Mouse (Mus musculus) gastrocnemius, postnatal 10 days (tissue): Measurements from ENCODE around the gene Phldb1. TPM values are rescaled to one million over a fixed set of nuclear protein-coding genes. Genes with fewer than 3 reads are reported as not detected.
"Not testable (repeated sequence)": the region's sequence is repeated elsewhere in the genome, so short reads cannot be mapped to it uniquely, and the experiment has no call there.

Experiments used
- DNase-seq: peaks from one replicate; pipeline ENCODE4 v3.0.0; 2021; ENCODE audit warnings: mixed read lengths
- long read RNA-seq, 2 experiments: library from polyadenylated mRNA; stranded (forward); transcript quantifications; one replicate each; pipeline ENCODE4 v2.0.0; 2021
- total RNA-seq, 2 experiments: library from RNA; stranded (reverse); gene quantifications; 2 replicates each; pipeline ENCODE4 v1.2.3; 2021

Phldb1 gene
- total RNA-seq, result 10 to 100 TPM; 49.8 to 82.4 TPM
- long read RNA-seq, experiment 1, partial matches to known transcripts, result 22 of 65 reads
- long read RNA-seq, experiment 1, other reads (novel, unspliced or antisense), result 42 of 65 reads
- long read RNA-seq, experiment 2, partial matches to known transcripts, result 16 of 46 reads
- long read RNA-seq, experiment 2, other reads (novel, unspliced or antisense), result 28 of 46 reads

GRCm38 (mm10) chr9:44734524-44735494 is at the start of gene Phldb1:
Gene Phldb1 (minus strand): TSS chr9:44735198.
- DNase-seq, result peak; percentile 76

GRCm38 (mm10) chr9:44772750-44773651 is 38.0 kb upstream of the Phldb1 start:
- DNase-seq, result peak; percentile 90

GRCm38 (mm10) chr9:44772392-44772749 is 37.4 kb upstream of the Phldb1 start:
- DNase-seq, result no peak

- DNase-seq, result no peak
These were observed 36.4 kb upstream of the Phldb1 start for GRCm38 (mm10) chr9:44771376-44771775.

GRCm38 (mm10) chr9:44768029-44768394 is 33.0 kb upstream of the Phldb1 start:
- not testable (repeated sequence) for DNase-seq

- peak; percentile 83 for DNase-seq
These were observed 32.4 kb upstream of the Phldb1 start, which contains the start of the genes Arcn1 and Ift46 for GRCm38 (mm10) chr9:44767101-44768028. Gene Arcn1 (minus strand): TSS chr9:44767845. Gene Ift46 (plus strand): TSS chr9:44767908.

- DNase-seq, result no peak
These were observed 25.9 kb upstream of the Phldb1 start for GRCm38 (mm10) chr9:44760873-44761272.

- DNase-seq, result no peak
These were observed 13.5 kb upstream of the Phldb1 start for GRCm38 (mm10) chr9:44748473-44748872.

- DNase-seq, result no peak
These were observed 12.3 kb upstream of the Phldb1 start for GRCm38 (mm10) chr9:44747341-44747740.

GRCm38 (mm10) chr9:44746666-44747065 is 11.7 kb upstream of the Phldb1 start:
- DNase-seq, result no peak

- DNase-seq, result no peak
These were observed 10.4 kb upstream of the Phldb1 start for GRCm38 (mm10) chr9:44745371-44745770.

- no peak for DNase-seq
These were observed 5.7 kb upstream of the Phldb1 start for GRCm38 (mm10) chr9:44740663-44741192.

- no peak for DNase-seq
These were observed 2.4 kb upstream of the Phldb1 start for GRCm38 (mm10) chr9:44737240-44737949.

- DNase-seq, result no peak
These were observed 1.3 kb upstream of the Phldb1 start for GRCm38 (mm10) chr9:44736301-44736700.

- DNase-seq, result no peak
These were observed 888 bp upstream of the Phldb1 start for GRCm38 (mm10) chr9:44735886-44736285.

GRCm38 (mm10) chr9:44733671-44734523 is 1.1 kb downstream of the Phldb1 start:
- DNase-seq, result peak; percentile 72

- DNase-seq, result no peak
These were observed 2.0 kb downstream of the Phldb1 start for GRCm38 (mm10) chr9:44732921-44733530.

GRCm38 (mm10) chr9:44732130-44732549 is 2.9 kb downstream of the Phldb1 start:
- no peak for DNase-seq

GRCm38 (mm10) chr9:44727441-44727840 is 7.6 kb downstream of the Phldb1 start:
- no peak for DNase-seq
